Mouse (Mus musculus) intestine, embryonic 14.5 days (tissue): ENCODE measurements at regions not wholly inside any gene's neighbourhood (a gene's known extent, or its start where the extent isn't known, plus 50 kb on each side); places are given as distances from the start of the nearest gene placed in this dataset.

Source experiments
- ATAC-seq: fragments of 200-750 bp; cut with Nextera tagmentation; replicated peaks from 2 replicates; pipeline ENCODE4 v1.8.0; 2017; ENCODE audit warnings: low read depth, moderate number of reproducible peaks, moderate TSS enrichment, moderate library complexity; ENCODE audit not compliant: low FRiP score, low TSS enrichment
- DNase-seq: peaks from one replicate; pipeline ENCODE4 v3.0.0-alpha.2; 2018; ENCODE audit warnings: low spot score
- H3K27ac ChIP-seq: fragments of 300-500 bp; sonication (generic); 2 replicates; pipeline ENCODE4 v1.5.1; 2014; ENCODE audit warnings: low read depth, mild to moderate bottlenecking, control low read depth
- H3K27me3 ChIP-seq: fragments of 300-500 bp; sonication (generic); replicated peaks from 2 replicates; pipeline ENCODE4 v1.6.1; 2014; ENCODE audit warnings: low read length, control low read depth; ENCODE audit not compliant: control insufficient read depth, insufficient read depth
- H3K36me3 ChIP-seq: fragments of 300-500 bp; sonication (generic); 2 replicates; pipeline ENCODE4 v1.6.1; 2014; ENCODE audit warnings: low read length, control low read depth; ENCODE audit not compliant: control insufficient read depth, insufficient read depth
- H3K4me1 ChIP-seq: fragments of 300-500 bp; sonication (generic); replicated peaks from 2 replicates; pipeline ENCODE4 v1.6.1; 2014; ENCODE audit warnings: low read length, control low read depth, mixed read lengths; ENCODE audit not compliant: control insufficient read depth, insufficient read depth
- H3K4me2 ChIP-seq: fragments of 300-500 bp; sonication (generic); 2 replicates; pipeline ENCODE4 v1.6.1; 2014; ENCODE audit warnings: low read length
- H3K4me3 ChIP-seq: fragments of 300-500 bp; sonication (generic); 2 replicates; pipeline ENCODE4 v1.5.1; 2014; ENCODE audit warnings: low read depth, low read length, control low read depth, mixed read lengths
- H3K9ac ChIP-seq: fragments of 300-500 bp; sonication (generic); 2 replicates; pipeline ENCODE4 v1.6.1; 2014; ENCODE audit warnings: mild to moderate bottlenecking, low read length
- H3K9me3 ChIP-seq: fragments of 300-500 bp; sonication (generic); 2 replicates; pipeline ENCODE4 v1.6.1; 2016; ENCODE audit warnings: low read length, control low read depth; ENCODE audit not compliant: control insufficient read depth
- whole genome bisulfite sequencing: fragments of 180-500 bp; shearing (Covaris S2); extraction: QIAGEN DNeasy Blood & Tissue Kit; methylation state at CpG from one replicate; pipeline ENCODE4 v1.1.7; 2014; 5-methylcytosine and 5-hydroxymethylcytosine counted together

GRCm38 (mm10) chr10:67819534-67819933 lies 92.9 kb downstream of the Zfp365 start:
- no peak for ATAC-seq
- H3K9ac ChIP-seq = no peak overlapping the region
- no peaks in the 10 kb centered on the region for H3K4me1 ChIP-seq
- H3K4me3 ChIP-seq = no peak overlapping the region
- H3K27me3 ChIP-seq = no peaks in the 10 kb centered on the region
- H3K9me3 ChIP-seq = no peaks in the 10 kb centered on the region
- H3K27ac ChIP-seq = no peak overlapping the region
- no peak overlapping the region for H3K4me2 ChIP-seq
- DNase-seq = no peak
- 73% methylated on average over 8 of the region's 8 CpGs for WGBS
- H3K36me3 ChIP-seq = no peaks in the 10 kb centered on the region

GRCm38 (mm10) chr10:67813901-67814300 lies 98.6 kb downstream of the Zfp365 start:
- H3K27ac ChIP-seq = no peak overlapping the region
- H3K4me3 ChIP-seq = no peak overlapping the region
- H3K36me3 ChIP-seq = no peaks in the 10 kb centered on the region
- WGBS = 80% methylated on average over 4 of the region's 4 CpGs
- no peak overlapping the region for H3K9ac ChIP-seq
- no peak overlapping the region for H3K4me2 ChIP-seq
- H3K27me3 ChIP-seq = no peaks in the 10 kb centered on the region
- H3K9me3 ChIP-seq = no peaks in the 10 kb centered on the region
- DNase-seq (no peak), ATAC-seq (no peak)
- no peaks in the 10 kb centered on the region for H3K4me1 ChIP-seq

- H3K36me3 ChIP-seq = no peaks in the 10 kb centered on the region
- no peak overlapping the region for H3K27ac ChIP-seq
- H3K9me3 ChIP-seq = no peaks in the 10 kb centered on the region
- no peak overlapping the region for H3K9ac ChIP-seq
- 30% methylated on average over 4 of the region's 4 CpGs for WGBS
- no peaks in the 10 kb centered on the region for H3K4me1 ChIP-seq
- ATAC-seq (no peak), DNase-seq (no peak)
- no peaks in the 10 kb centered on the region for H3K27me3 ChIP-seq
- H3K4me2 ChIP-seq = no peak overlapping the region
- H3K4me3 ChIP-seq = no peak overlapping the region
Observed at GRCm38 (mm10) chr10:67805131-67805530, 107.3 kb downstream of the Zfp365 start.

- 62% methylated on average over 12 of the region's 12 CpGs for WGBS
- Histone ChIP-seq H3K4me3 (no peak overlapping the region), H3K4me2 (no peak overlapping the region), H3K27me3 (no peaks in the 10 kb centered on the region), H3K36me3 (no peaks in the 10 kb centered on the region), H3K9ac (no peak overlapping the region), H3K4me1 (no peaks in the 10 kb centered on the region), H3K27ac (no peak overlapping the region), H3K9me3 (no peaks in the 10 kb centered on the region)
- no peak for DNase-seq
- ATAC-seq = no peak
Observed at GRCm38 (mm10) chr10:67804637-67805036, 107.8 kb downstream of the Zfp365 start.

GRCm38 (mm10) chr10:67802156-67802555 lies 110.3 kb downstream of the Zfp365 start:
- Histone ChIP-seq H3K36me3 (no peaks in the 10 kb centered on the region), H3K4me1 (no peaks in the 10 kb centered on the region), H3K27ac (no peak overlapping the region), H3K9ac (no peak overlapping the region), H3K9me3 (no peaks in the 10 kb centered on the region), H3K4me3 (no peak overlapping the region), H3K27me3 (no peaks in the 10 kb centered on the region), H3K4me2 (no peak overlapping the region)
- DNase-seq = no peak
- 84% methylated on average over 8 of the region's 8 CpGs for WGBS
- ATAC-seq = no peak

GRCm38 (mm10) chr10:67801619-67802018 lies 110.8 kb downstream of the Zfp365 start:
- Histone ChIP-seq H3K36me3 (no peaks in the 10 kb centered on the region), H3K4me1 (no peaks in the 10 kb centered on the region), H3K27me3 (no peaks in the 10 kb centered on the region), H3K4me3 (no peak overlapping the region), H3K9me3 (no peaks in the 10 kb centered on the region), H3K4me2 (no peak overlapping the region), H3K9ac (no peak overlapping the region), H3K27ac (no peak overlapping the region)
- ATAC-seq = no peak
- no peak for DNase-seq
- WGBS = 100% methylated on average over 1 of the region's 1 CpGs

- Histone ChIP-seq H3K27me3 (no peaks in the 10 kb centered on the region), H3K4me3 (no peak overlapping the region), H3K36me3 (no peaks in the 10 kb centered on the region), H3K4me1 (no peaks in the 10 kb centered on the region), H3K4me2 (no peak overlapping the region), H3K9me3 (no peaks in the 10 kb centered on the region), H3K27ac (no peak overlapping the region), H3K9ac (no peak overlapping the region)
- peak; percentile 29 for DNase-seq
- WGBS = 91% methylated on average over 10 of the region's 10 CpGs
- no peak for ATAC-seq
Observed at GRCm38 (mm10) chr10:67798991-67799390, 113.5 kb downstream of the Zfp365 start.

GRCm38 (mm10) chr10:67793206-67793605 lies 119.3 kb downstream of the Zfp365 start:
- Histone ChIP-seq H3K9ac (no peak overlapping the region), H3K27ac (no peak overlapping the region), H3K4me1 (no peaks in the 10 kb centered on the region), H3K9me3 (no peaks in the 10 kb centered on the region; the same call in 1 of the 2 replicates), H3K36me3 (no peaks in the 10 kb centered on the region), H3K27me3 (no peaks in the 10 kb centered on the region), H3K4me2 (no peak overlapping the region), H3K4me3 (no peak overlapping the region)
- ATAC-seq (no peak), DNase-seq (no peak)
- WGBS = 59% methylated on average over 3 of the region's 3 CpGs

- DNase-seq (no peak), ATAC-seq (no peak)
- H3K27me3 ChIP-seq = no peaks in the 10 kb centered on the region
- no peak overlapping the region for H3K27ac ChIP-seq
- H3K4me1 ChIP-seq = no peaks in the 10 kb centered on the region
- H3K9me3 ChIP-seq = no peaks in the 10 kb centered on the region; the same call in 1 of the 2 replicates
- no peak overlapping the region for H3K4me2 ChIP-seq
- no peak overlapping the region for H3K4me3 ChIP-seq
- no peak overlapping the region for H3K9ac ChIP-seq
- 67% methylated on average over 12 of the region's 12 CpGs for WGBS
- H3K36me3 ChIP-seq = no peaks in the 10 kb centered on the region
Observed at GRCm38 (mm10) chr10:67789651-67790050, 122.8 kb downstream of the Zfp365 start.
